Mouse (Mus musculus) neural tube, embryonic 14.5 days (tissue): ENCODE measurements around the gene Frmd5. TPM values are rescaled to one million over a fixed set of nuclear protein-coding genes. Genes with fewer than 3 reads are reported as not detected.

Source experiments
- ATAC-seq: fragments of 200-750 bp; cut with Nextera tagmentation; 2 replicates; pipeline ENCODE4 v1.8.0; 2017; ENCODE audit warnings: low read depth, mild to moderate bottlenecking, moderate TSS enrichment, moderate library complexity
- H3K27ac ChIP-seq: fragments of 300-500 bp; sonication (generic); 2 replicates; pipeline ENCODE4 v1.5.1; 2014; ENCODE audit warnings: low read depth, mild to moderate bottlenecking, control low read depth, low read length, moderate library complexity, mixed read lengths
- H3K27me3 ChIP-seq: fragments of 300-500 bp; sonication (generic); 2 replicates; pipeline ENCODE4 v1.6.1; 2014; ENCODE audit warnings: low read length; ENCODE audit not compliant: control insufficient read depth, insufficient read depth
- H3K36me3 ChIP-seq: fragments of 300-500 bp; sonication (generic); 2 replicates; pipeline ENCODE4 v1.6.1; 2014; ENCODE audit warnings: low read length, mixed read lengths; ENCODE audit not compliant: control insufficient read depth, insufficient read depth
- H3K4me1 ChIP-seq: fragments of 300-500 bp; sonication (generic); 2 replicates; pipeline ENCODE4 v1.6.1; 2014; ENCODE audit warnings: low read length; ENCODE audit not compliant: control insufficient read depth, insufficient read depth
- H3K4me2 ChIP-seq: fragments of 300-500 bp; sonication (generic); 2 replicates; pipeline ENCODE4 v1.6.1; 2014; ENCODE audit warnings: mild to moderate bottlenecking, low read depth, low read length, control low read depth
- H3K4me3 ChIP-seq: fragments of 300-500 bp; sonication (generic); 2 replicates; pipeline ENCODE4 v1.5.1; 2014; ENCODE audit warnings: low read depth, low read length, control low read depth, mixed read lengths
- H3K9ac ChIP-seq: fragments of 300-500 bp; sonication (generic); replicated peaks from 2 replicates; pipeline ENCODE4 v1.6.1; 2014; ENCODE audit warnings: low read depth, mild to moderate bottlenecking, control low read depth, low read length, mixed read lengths
- H3K9me3 ChIP-seq: fragments of 300-500 bp; sonication (generic); 2 replicates; pipeline ENCODE4 v1.6.1; 2016; ENCODE audit warnings: low read length; ENCODE audit not compliant: control insufficient read depth
- WGBS: fragments of 180-500 bp; shearing (Covaris S2); extraction: QIAGEN DNeasy Blood & Tissue Kit; methylation state at CpG from one replicate; pipeline ENCODE4 v1.1.7; 2014; 5-methylcytosine and 5-hydroxymethylcytosine counted together
- polyA plus RNA-seq: library from polyadenylated mRNA; unstranded; fragments of >200 nt; fragmentation: Nextera tagmentation; extraction: Ambion mirVana; gene quantifications from 2 replicates; pipeline ENCODE4 v1.2.1, GENCODE M21; 2014

Frmd5 gene
- polyA plus RNA-seq, 1 experiment from 2014 or later: 31.2 TPM

DNA sequence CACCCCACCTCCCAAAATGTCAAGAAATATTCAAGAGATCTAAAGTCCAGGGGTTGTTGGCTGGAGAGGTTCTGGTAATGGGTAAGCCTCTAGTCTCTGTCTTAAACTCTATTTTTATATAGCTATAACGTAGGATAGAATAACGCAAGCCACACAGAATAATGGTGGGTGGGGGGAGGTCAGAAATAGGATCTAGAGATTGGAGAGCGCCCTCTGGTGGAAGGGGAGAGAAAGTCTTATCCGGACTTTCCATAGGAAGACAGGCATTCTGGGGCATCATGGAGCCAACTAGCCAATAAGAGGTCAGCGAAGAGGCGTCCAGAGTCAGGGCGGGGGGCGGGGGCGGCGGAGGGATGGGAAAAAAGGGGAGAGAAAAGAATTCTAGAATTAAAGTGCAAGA lies 111.5 kb downstream of the Frmd5 start:
- Histone ChIP-seq H3K36me3 (no peaks in the 10 kb centered on the region), H3K27ac (no peak overlapping the region), H3K4me1 (peaks cover 3% of the 10 kb centered on the region; the same call in 1 of the 2 replicates), H3K9me3 (no peaks in the 10 kb centered on the region), H3K27me3 (no peaks in the 10 kb centered on the region), H3K4me2 (no peak overlapping the region), H3K4me3 (no peak overlapping the region), H3K9ac (no peak overlapping the region)
- ATAC-seq: no peak
- WGBS: 82% methylated on average over 10 of the region's 10 CpGs

- no peaks in the 10 kb centered on the region for H3K4me1 ChIP-seq
- H3K4me2 ChIP-seq: no peak overlapping the region
- no peak overlapping the region for H3K27ac ChIP-seq
- ATAC-seq: no peak
- no peak overlapping the region for H3K4me3 ChIP-seq
- H3K9me3 ChIP-seq: no peaks in the 10 kb centered on the region
- WGBS: 79% methylated on average over 2 of the region's 2 CpGs
- no peak overlapping the region for H3K9ac ChIP-seq
- H3K36me3 ChIP-seq: no peaks in the 10 kb centered on the region
- H3K27me3 ChIP-seq: no peaks in the 10 kb centered on the region
Measured at GRCm38 (mm10) chr2:121688107-121688506, 118.8 kb downstream of the Frmd5 start.

DNA sequence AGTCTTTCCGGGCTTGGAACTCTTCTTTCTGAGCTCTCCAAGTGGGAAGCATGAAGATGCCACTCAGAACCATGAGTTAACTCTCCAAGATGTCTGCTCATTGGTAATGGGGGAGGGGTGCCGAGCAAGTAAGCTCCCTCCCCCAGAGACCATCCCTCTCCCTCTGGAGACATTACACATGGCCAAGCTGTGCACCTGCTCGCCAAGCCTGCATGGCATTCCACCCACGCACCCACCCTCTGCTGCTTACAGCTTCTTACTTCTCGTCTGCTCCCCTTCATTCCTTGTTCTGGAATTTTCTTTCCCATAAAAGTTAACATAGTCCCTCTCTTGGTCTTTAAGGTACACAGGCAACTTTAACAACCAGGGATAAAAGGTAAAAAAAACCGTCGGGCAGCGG lies 123.3 kb downstream of the Frmd5 start:
- H3K9me3 ChIP-seq: no peaks in the 10 kb centered on the region
- WGBS: 93% methylated on average over 8 of the region's 8 CpGs
- no peak overlapping the region for H3K27ac ChIP-seq
- H3K4me3 ChIP-seq: no peak overlapping the region
- no peak overlapping the region for H3K9ac ChIP-seq
- no peaks in the 10 kb centered on the region for H3K27me3 ChIP-seq
- ATAC-seq: no peak
- no peak overlapping the region for H3K4me2 ChIP-seq
- H3K36me3 ChIP-seq: no peaks in the 10 kb centered on the region
- H3K4me1 ChIP-seq: no peaks in the 10 kb centered on the region

DNA sequence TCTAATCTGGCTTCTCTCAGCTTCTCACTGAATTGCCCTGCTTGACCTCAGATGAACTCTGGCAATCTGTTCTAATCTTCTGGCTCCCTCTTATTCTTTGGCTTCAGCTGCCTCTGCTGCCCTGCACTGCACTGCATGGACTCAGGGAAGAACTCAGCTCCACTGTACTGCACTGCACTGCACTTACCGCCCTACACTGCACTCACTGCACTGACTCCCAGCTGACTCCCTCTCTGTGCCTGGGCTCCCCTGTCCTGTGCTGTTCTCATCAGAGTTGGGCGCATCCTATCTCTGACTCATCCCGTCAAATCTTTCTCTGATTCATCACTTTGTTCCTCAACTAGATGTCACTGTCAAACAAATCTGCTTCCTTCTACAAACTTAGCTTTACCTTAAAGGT lies 124.5 kb downstream of the Frmd5 start:
- no peak for ATAC-seq
- 0 out of 2 replicates have a peak, but pooled peaks cover 3% of the 10 kb centered on the region for H3K4me1 ChIP-seq
- 100% methylated on average over 3 of the region's 3 CpGs for WGBS
- H3K4me2 ChIP-seq: no peak overlapping the region
- no peak overlapping the region for H3K9ac ChIP-seq
- H3K4me3 ChIP-seq: no peak overlapping the region
- H3K36me3 ChIP-seq: no peaks in the 10 kb centered on the region
- H3K27me3 ChIP-seq: no peaks in the 10 kb centered on the region
- no peak overlapping the region for H3K27ac ChIP-seq
- no peaks in the 10 kb centered on the region for H3K9me3 ChIP-seq

DNA sequence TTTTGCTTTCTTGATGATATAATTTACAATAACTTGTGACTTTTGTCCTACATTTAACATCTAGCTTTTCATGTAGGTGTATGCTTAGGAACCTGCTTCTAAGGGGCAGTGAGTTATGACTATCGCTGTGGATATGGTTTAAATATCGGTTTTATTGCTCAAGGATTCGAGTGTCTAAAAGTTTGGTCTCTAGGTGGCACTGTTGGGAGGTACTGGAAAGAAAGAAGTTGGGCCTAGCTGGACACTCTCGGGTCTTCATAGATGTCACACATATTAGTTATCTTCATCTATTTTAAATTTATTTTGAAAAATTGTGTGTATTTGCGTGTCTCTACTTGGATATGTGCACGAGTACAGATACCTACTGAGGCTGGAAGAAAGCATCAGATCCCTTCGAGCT lies 127.2 kb downstream of the Frmd5 start:
- Histone ChIP-seq H3K4me3 (no peak overlapping the region), H3K9ac (no peak overlapping the region)
- WGBS: 83% methylated on average over 7 of the region's 7 CpGs

GRCm38 (mm10) chr2:121677649-121677986 lies 129.3 kb downstream of the Frmd5 start:
- 58% methylated on average over 6 of the region's 6 CpGs for WGBS
- Histone ChIP-seq H3K27me3 (no peaks in the 10 kb centered on the region), H3K4me2 (no peak overlapping the region), H3K4me3 (no peak overlapping the region), H3K36me3 (no peaks in the 10 kb centered on the region), H3K9ac (no peak overlapping the region), H3K4me1 (0 out of 2 replicates have a peak, but pooled peaks cover 5% of the 10 kb centered on the region), H3K27ac (no peak overlapping the region), H3K9me3 (no peaks in the 10 kb centered on the region)
- no peak for ATAC-seq

More for the DNA sequence above, 127.2 kb downstream of the Frmd5 start:
- ATAC-seq: no peak
- H3K4me2 ChIP-seq: no peak overlapping the region
- no peaks in the 10 kb centered on the region for H3K27me3 ChIP-seq
- H3K9me3 ChIP-seq: no peaks in the 10 kb centered on the region
- H3K4me1 ChIP-seq: 0 out of 2 replicates have a peak, but pooled peaks cover 5% of the 10 kb centered on the region
- no peaks in the 10 kb centered on the region for H3K36me3 ChIP-seq
- no peak overlapping the region for H3K27ac ChIP-seq

- Histone ChIP-seq H3K27me3 (no peaks in the 10 kb centered on the region), H3K4me2 (no peak overlapping the region), H3K36me3 (no peaks in the 10 kb centered on the region), H3K27ac (no peak overlapping the region), H3K4me1 (0 out of 2 replicates have a peak, but pooled peaks cover 5% of the 10 kb centered on the region), H3K9me3 (no peaks in the 10 kb centered on the region), H3K4me3 (no peak overlapping the region), H3K9ac (no peak overlapping the region)
- 61% methylated on average over 6 of the region's 6 CpGs for WGBS
- ATAC-seq: no peak
Measured at GRCm38 (mm10) chr2:121676951-121677648, 129.8 kb downstream of the Frmd5 start.

DNA sequence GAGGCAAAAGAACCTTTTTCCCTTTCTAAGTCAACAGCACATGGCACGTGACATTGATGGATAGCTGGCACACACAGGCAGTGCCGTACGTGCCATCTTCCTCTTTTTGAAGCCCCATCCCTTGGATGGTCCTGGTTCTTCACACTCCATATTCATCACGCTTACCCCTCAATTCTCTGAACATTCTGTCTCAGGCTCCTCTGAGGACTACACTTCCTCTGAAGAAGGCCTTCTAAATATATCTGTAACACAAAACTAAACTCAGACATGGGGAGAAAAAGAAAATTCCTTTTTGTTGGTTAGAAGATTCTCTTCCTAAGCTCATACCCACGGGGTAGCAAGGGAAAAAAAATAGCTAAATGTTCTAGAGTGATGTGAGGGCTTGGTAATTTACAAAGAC lies 131.0 kb downstream of the Frmd5 start:
- Histone ChIP-seq H3K9me3 (no peaks in the 10 kb centered on the region), H3K27ac (no peak overlapping the region), H3K4me3 (no peak overlapping the region), H3K36me3 (no peaks in the 10 kb centered on the region), H3K27me3 (no peaks in the 10 kb centered on the region), H3K4me1 (0 out of 2 replicates have a peak, but pooled peaks cover 5% of the 10 kb centered on the region), H3K4me2 (no peak overlapping the region), H3K9ac (no peak overlapping the region)
- no peak for ATAC-seq
- 82% methylated on average over 5 of the region's 5 CpGs for WGBS

DNA sequence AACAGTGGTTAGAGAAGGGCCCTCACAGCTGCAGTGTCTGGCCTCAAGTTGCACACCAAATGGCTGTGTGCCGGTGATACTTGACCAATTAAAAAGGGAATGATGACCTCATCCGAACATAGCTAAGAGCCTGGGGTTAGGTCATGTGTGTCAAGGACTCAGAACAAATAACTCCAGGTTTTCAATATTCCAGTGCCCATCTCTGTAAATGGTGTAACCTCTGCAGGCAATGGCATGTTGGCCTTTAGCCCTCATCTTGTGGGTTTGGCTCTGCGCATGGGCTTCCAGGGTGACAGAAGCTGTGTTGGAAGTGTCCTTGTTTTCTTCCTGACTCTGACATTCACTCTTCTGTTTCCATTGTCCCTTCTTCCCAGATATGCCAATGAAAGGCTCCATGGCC lies 131.8 kb downstream of the Frmd5 start:
- Histone ChIP-seq H3K27me3 (no peaks in the 10 kb centered on the region), H3K4me1 (0 out of 2 replicates have a peak, but pooled peaks cover 5% of the 10 kb centered on the region), H3K27ac (no peak overlapping the region), H3K36me3 (no peaks in the 10 kb centered on the region), H3K4me2 (no peak overlapping the region), H3K9me3 (no peaks in the 10 kb centered on the region), H3K9ac (no peak overlapping the region), H3K4me3 (no peak overlapping the region)
- 86% methylated on average over 3 of the region's 3 CpGs for WGBS
- ATAC-seq: no peak
